Mouse (Mus musculus) kidney, embryonic 16.5 days (tissue): Measurements from ENCODE around the gene Akap13. TPM values are rescaled to one million over a fixed set of nuclear protein-coding genes. Genes with fewer than 3 reads are reported as not detected.

ENCODE experiments used
- ATAC-seq: fragments of 200-750 bp; cut with Nextera tagmentation; 2 replicates; pipeline ENCODE4 v1.8.0; 2017; ENCODE audit warnings: moderate TSS enrichment; ENCODE audit not compliant: low FRiP score, low TSS enrichment
- H3K27ac ChIP-seq: fragments of 300-500 bp; sonication (generic); 2 replicates; pipeline ENCODE4 v1.5.1; 2014; ENCODE audit warnings: low read length
- H3K27me3 ChIP-seq: fragments of 300-500 bp; sonication (generic); 2 replicates; pipeline ENCODE4 v1.6.1; 2014; ENCODE audit warnings: low read length, control low read depth, mixed read lengths; ENCODE audit not compliant: insufficient read depth
- H3K36me3 ChIP-seq: fragments of 300-500 bp; sonication (generic); 2 replicates; pipeline ENCODE4 v1.6.1; 2014; ENCODE audit warnings: low read length, control low read depth, mixed read lengths; ENCODE audit not compliant: insufficient read depth
- H3K4me1 ChIP-seq: fragments of 300-500 bp; sonication (generic); 2 replicates; pipeline ENCODE4 v1.6.1; 2014; ENCODE audit warnings: low read length, control low read depth, mixed read lengths; ENCODE audit not compliant: insufficient read depth
- H3K4me2 ChIP-seq: fragments of 300-500 bp; sonication (generic); replicated peaks from 2 replicates; pipeline ENCODE4 v1.6.1; 2014; ENCODE audit warnings: low read depth, low read length
- H3K4me3 ChIP-seq: fragments of 300-500 bp; sonication (generic); 2 replicates; pipeline ENCODE4 v1.5.1; 2014; ENCODE audit warnings: mild to moderate bottlenecking, low read length
- H3K9ac ChIP-seq: fragments of 300-500 bp; sonication (generic); replicated peaks from 2 replicates; pipeline ENCODE4 v1.6.1; 2014; ENCODE audit warnings: low read length
- H3K9me3 ChIP-seq: fragments of 300-500 bp; sonication (generic); 2 replicates; pipeline ENCODE4 v1.6.1; 2016; ENCODE audit warnings: low read length, control low read depth
- WGBS: fragments of 180-500 bp; shearing (Covaris S2); extraction: QIAGEN DNeasy Blood & Tissue Kit; methylation state at CpG from one replicate; pipeline ENCODE4 v1.1.7; 2014; 5-methylcytosine and 5-hydroxymethylcytosine counted together
- polyA plus RNA-seq: library from polyadenylated mRNA; unstranded; fragments of >200 nt; fragmentation: Nextera tagmentation; extraction: Ambion mirVana; gene quantifications from 2 replicates; pipeline ENCODE4 v1.2.1, GENCODE M21; 2015

Gene Akap13
- polyA plus RNA-seq, 1 experiment from 2014 or later: 35.2 TPM

DNA sequence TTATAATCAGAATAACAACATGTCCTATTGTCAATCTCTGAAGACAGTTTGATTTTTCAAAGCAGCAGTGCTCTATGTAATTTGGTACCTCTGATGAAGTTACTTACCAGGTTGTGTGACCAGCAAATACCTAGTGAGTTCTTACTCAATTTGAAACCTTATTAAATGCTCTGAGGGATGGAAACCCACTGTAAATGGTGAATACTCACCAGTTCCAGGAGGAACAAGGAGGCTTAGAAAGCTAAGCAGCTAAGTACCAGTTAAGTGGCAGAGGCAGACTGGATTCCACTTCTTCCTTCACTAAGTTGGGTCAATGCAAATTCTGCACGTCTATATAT, 231.5 kb downstream of the Akap13 start:
- Histone ChIP-seq H3K27me3 (no peaks in the 10 kb centered on the region), H3K36me3 (peaks cover 16% of the 10 kb centered on the region), H3K9ac (no peak overlapping the region), H3K9me3 (no peaks in the 10 kb centered on the region), H3K4me1 (no peaks in the 10 kb centered on the region), H3K27ac (no peak overlapping the region), H3K4me2 (no peak overlapping the region), H3K4me3 (no peak overlapping the region)
- no peak for ATAC-seq
- WGBS: 85% methylated on average over 1 of the region's 1 CpGs

GRCm38 (mm10) chr7:75688144-75688543, 232.8 kb downstream of the Akap13 start:
- 94% methylated on average over 3 of the region's 3 CpGs for WGBS
- Histone ChIP-seq H3K27me3 (no peaks in the 10 kb centered on the region), H3K27ac (no peak overlapping the region), H3K4me1 (no peaks in the 10 kb centered on the region), H3K36me3 (peaks cover 20% of the 10 kb centered on the region), H3K9me3 (no peaks in the 10 kb centered on the region), H3K9ac (no peak overlapping the region), H3K4me2 (no peak overlapping the region), H3K4me3 (no peak overlapping the region)
- ATAC-seq: no peak

- Histone ChIP-seq H3K9me3 (no peaks in the 10 kb centered on the region), H3K27me3 (no peaks in the 10 kb centered on the region), H3K4me1 (no peaks in the 10 kb centered on the region), H3K4me2 (no peak overlapping the region), H3K4me3 (no peak overlapping the region), H3K9ac (no peak overlapping the region), H3K27ac (no peak overlapping the region), H3K36me3 (peaks cover 22% of the 10 kb centered on the region)
- ATAC-seq: no peak
- WGBS: 90% methylated on average over 5 of the region's 5 CpGs
These were observed 239.4 kb downstream of the Akap13 start for GRCm38 (mm10) chr7:75694777-75695176.

DNA sequence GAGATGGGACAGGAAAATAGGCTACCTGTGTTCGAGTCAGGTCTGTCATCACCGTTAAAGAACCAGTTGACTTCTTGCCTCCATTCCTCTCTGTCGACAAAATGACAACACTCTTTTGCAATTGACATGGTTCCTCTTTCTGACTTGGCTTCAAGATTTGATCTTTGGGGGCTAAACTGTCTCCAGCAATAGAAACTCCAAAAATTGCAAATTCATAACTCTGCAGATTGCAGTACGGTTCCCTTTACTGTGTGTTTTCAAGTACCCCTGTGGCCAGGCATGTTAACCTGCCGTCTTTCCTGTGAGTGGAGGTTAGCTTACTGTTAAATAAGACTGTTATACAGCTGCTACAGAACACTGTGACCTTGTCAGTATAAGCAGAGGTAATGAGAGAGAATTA, 244.5 kb downstream of the Akap13 start:
- Histone ChIP-seq H3K27me3 (no peaks in the 10 kb centered on the region), H3K4me2 (no peak overlapping the region), H3K9me3 (no peaks in the 10 kb centered on the region), H3K4me1 (no peaks in the 10 kb centered on the region), H3K4me3 (no peak overlapping the region), H3K9ac (no peak overlapping the region), H3K27ac (no peak overlapping the region), H3K36me3 (peaks cover 20% of the 10 kb centered on the region)
- 89% methylated on average over 5 of the region's 5 CpGs for WGBS
- no peak for ATAC-seq

GRCm38 (mm10) chr7:75700771-75701345, 245.5 kb downstream of the Akap13 start:
- Histone ChIP-seq H3K9me3 (no peaks in the 10 kb centered on the region), H3K4me3 (no peak overlapping the region), H3K27me3 (no peaks in the 10 kb centered on the region), H3K27ac (no peak overlapping the region), H3K4me2 (no peak overlapping the region), H3K36me3 (peaks cover 18% of the 10 kb centered on the region), H3K4me1 (no peaks in the 10 kb centered on the region), H3K9ac (no peak overlapping the region)
- 83% methylated on average over 10 of the region's 10 CpGs for WGBS
- no peak for ATAC-seq

DNA sequence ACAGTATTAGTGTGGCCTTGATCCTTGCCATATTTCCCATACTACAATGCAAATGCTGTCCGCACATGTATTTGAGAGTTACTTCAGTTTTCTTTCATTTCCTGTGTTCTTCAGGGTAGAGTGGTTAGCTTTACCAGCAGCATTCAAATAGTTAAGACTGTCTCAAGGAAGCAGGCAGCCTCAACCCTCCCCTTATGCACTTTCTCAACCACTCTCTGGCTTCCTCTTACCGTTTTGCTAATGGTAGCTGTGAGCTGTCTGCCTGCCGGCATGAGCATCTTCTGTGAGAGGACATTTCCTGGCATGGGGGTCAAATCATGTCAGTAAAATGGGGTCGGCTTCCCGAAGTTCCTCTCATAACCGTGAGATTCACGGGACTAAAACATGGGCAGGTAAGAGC, 246.4 kb downstream of the Akap13 start:
- Histone ChIP-seq H3K4me2 (no peak overlapping the region), H3K4me3 (no peak overlapping the region), H3K4me1 (no peaks in the 10 kb centered on the region), H3K27ac (no peak overlapping the region), H3K36me3 (peaks cover 21% of the 10 kb centered on the region), H3K9me3 (no peaks in the 10 kb centered on the region), H3K27me3 (no peaks in the 10 kb centered on the region), H3K9ac (no peak overlapping the region)
- no peak for ATAC-seq
- WGBS: 73% methylated on average over 7 of the region's 7 CpGs

DNA sequence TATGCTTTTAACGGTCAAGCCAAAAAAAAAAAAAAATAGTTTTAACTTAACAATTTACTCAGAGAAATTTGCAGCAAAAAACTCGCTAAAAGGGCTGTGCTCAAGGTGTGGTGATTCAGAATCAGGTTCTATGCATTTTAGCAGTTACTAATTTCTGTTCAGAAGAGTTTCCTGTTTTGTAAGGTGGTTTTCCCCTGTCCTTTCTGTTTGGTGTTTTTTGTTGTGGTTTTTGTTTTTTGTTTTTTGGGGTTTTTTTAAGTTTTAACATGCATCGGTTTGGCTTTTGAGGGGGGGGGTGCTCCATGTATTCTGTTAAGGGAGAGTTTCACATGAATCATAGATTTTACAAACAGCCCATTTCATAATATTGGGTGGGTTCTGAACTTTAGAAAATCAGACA, 247.0 kb downstream of the Akap13 start:
- Histone ChIP-seq H3K9ac (no peak overlapping the region), H3K4me1 (no peaks in the 10 kb centered on the region), H3K27me3 (no peaks in the 10 kb centered on the region), H3K27ac (no peak overlapping the region), H3K4me2 (no peak overlapping the region), H3K36me3 (peaks cover 21% of the 10 kb centered on the region), H3K4me3 (no peak overlapping the region), H3K9me3 (no peaks in the 10 kb centered on the region)
- no peak for ATAC-seq
- WGBS: 92% methylated on average over 3 of the region's 3 CpGs

GRCm38 (mm10) chr7:75702966-75703645, 247.8 kb downstream of the Akap13 start:
- Histone ChIP-seq H3K9ac (no peak overlapping the region), H3K4me2 (no peak overlapping the region), H3K27me3 (no peaks in the 10 kb centered on the region), H3K27ac (no peak overlapping the region), H3K4me3 (no peak overlapping the region), H3K36me3 (peaks cover 25% of the 10 kb centered on the region), H3K9me3 (no peaks in the 10 kb centered on the region), H3K4me1 (no peaks in the 10 kb centered on the region)
- WGBS: 80% methylated on average over 3 of the region's 3 CpGs
- no peak for ATAC-seq

DNA sequence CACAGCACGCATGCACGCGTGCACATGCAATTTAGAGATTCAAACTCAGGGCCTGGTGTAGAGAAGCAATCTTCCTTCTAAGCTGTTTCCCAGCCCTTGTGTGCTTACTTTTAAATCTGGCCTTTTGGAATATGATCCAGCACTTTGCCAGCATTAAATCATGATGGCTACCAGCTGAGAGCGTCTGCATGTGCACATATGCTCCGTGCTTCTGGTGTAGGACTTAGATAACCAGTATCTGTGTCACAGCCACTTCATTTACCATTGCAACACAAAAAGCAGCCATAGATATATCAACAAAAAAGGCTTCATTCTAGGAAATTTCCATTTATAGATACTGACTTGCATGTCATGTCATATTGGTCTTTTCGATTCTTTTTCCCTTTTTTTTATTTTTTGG, 249.5 kb downstream of the Akap13 start:
- 84% methylated on average over 6 of the region's 6 CpGs for WGBS
- no peak for ATAC-seq
- no peaks in the 10 kb centered on the region for H3K9me3 ChIP-seq
- H3K4me3 ChIP-seq: no peak overlapping the region
- H3K9ac ChIP-seq: no peak overlapping the region
- H3K36me3 ChIP-seq: peaks cover 27% of the 10 kb centered on the region
- no peak overlapping the region for H3K27ac ChIP-seq
- H3K4me1 ChIP-seq: no peaks in the 10 kb centered on the region
- no peaks in the 10 kb centered on the region for H3K27me3 ChIP-seq
- no peak overlapping the region for H3K4me2 ChIP-seq

GRCm38 (mm10) chr7:75709936-75710335, 254.6 kb downstream of the Akap13 start:
- no peaks in the 10 kb centered on the region for H3K4me1 ChIP-seq
- H3K4me3 ChIP-seq: no peak overlapping the region
- H3K36me3 ChIP-seq: peaks cover 26% of the 10 kb centered on the region
- no peak for ATAC-seq
- no peak overlapping the region for H3K27ac ChIP-seq
- no peaks in the 10 kb centered on the region for H3K9me3 ChIP-seq
- H3K9ac ChIP-seq: no peak overlapping the region
- H3K4me2 ChIP-seq: no peak overlapping the region
- no peaks in the 10 kb centered on the region for H3K27me3 ChIP-seq
- WGBS: 95% methylated on average over 4 of the region's 4 CpGs
